Mouse (Mus musculus): Measurements from ENCODE around the gene Dll4.

DNA sequence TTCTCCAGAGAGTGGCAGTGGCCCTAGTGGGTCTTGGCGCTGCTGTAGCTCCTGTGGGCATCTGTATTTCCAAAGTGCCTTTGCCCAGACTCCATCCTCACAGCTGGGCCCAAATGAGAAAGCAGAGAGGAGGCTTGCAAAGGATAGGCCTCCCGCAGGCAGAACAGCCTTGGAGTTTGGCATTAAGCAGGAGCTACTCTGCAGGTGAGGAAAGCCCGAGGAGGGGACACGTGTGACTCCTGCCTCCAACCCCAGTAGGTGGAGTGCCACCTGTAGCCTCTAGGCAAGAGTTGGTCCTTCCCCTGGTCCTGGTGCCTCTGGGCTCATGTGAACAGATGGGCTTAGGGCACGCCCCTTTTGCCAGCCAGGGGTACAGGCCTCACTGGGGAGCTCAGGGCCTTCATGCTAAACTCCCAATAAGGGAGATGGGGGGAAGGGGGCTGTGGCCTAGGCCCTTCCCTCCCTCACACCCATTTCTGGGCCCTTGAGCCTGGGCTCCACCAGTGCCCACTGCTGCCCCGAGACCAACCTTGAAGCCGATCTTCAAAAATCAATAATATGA lies 9.5 kb downstream of the Dll4 start:
- TF ChIP-seq CTCF (IDR thresholded peaks at IDR 0.05), result no peak
- no peak for TF ChIP-seq EP300 (IDR thresholded peaks at IDR 0.05; ENCODE audit: insufficient read depth, low read depth, low read length)
- TF ChIP-seq POLR2A (IDR thresholded peaks at IDR 0.05; ENCODE audit: insufficient read depth, low read depth, low read length), result no peak
